Mouse (Mus musculus) cerebral cortex, adult 2 months (tissue): ENCODE results near the gene Med9.

Experiments used
- WGBS: fragments of 180-500 bp; shearing (Covaris S2); methylation state at CpG from one replicate; pipeline ENCODE4 v1.1.7; 2018; 5-methylcytosine and 5-hydroxymethylcytosine counted together

The Med9 gene

DNA sequence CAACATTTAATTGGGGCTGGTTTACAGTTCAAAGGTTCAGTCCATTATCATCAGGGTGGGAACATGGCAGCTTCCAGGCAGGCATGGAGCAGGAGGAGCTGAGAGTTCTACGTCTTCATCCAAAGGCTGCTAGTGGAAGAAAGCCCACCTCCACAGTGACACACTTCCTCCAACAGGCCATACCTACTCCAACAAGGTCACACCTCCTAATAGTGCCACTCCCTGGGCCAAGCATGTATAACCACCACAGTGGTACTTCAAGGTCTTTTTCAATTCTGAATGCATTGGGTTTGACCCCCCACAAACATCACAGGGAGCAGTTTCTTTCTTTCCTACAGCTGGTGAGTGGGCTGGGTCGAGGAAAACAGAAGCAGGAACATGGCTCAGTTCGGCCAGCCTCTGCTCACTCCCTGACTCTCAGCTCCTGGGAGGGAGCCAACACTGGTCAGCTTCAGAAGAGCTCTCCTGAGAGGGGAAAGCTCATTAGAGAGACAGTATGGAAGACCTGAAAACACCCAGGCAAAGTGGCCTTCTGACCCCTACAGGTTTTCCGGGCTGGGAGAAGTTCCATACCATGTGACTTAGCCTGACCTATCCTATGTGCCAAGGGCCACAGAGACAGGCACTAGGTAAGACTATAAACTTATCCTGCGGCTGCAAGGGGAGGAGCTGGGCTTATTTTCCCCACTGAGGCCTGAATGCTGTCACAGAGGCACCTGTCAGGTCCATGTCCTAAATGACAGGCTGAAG lies 53.4 kb downstream of the Med9 start:
- WGBS: 79% methylated on average over 5 of the region's 5 CpGs

DNA sequence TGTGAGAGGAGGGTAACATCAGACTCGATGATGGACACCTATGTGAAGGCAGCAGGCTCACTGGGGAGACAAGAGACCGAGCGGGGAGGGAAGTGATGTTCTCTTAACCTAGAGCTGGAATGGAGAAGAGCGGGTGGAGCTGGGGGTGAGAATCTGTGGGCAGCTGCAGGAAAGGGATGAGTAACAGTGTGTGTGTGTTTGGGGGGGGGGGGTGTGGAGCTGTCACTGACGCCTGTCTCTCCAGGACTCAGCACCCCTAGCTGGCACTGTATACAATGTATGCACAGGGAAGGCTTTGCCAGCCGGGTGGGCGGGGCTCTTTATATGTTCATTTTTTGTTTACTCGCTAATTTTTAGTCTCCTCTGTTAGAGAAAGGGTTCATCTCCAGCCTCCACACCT lies 55.8 kb downstream of the Med9 start:
- 60% methylated on average over 8 of the region's 8 CpGs for WGBS

DNA sequence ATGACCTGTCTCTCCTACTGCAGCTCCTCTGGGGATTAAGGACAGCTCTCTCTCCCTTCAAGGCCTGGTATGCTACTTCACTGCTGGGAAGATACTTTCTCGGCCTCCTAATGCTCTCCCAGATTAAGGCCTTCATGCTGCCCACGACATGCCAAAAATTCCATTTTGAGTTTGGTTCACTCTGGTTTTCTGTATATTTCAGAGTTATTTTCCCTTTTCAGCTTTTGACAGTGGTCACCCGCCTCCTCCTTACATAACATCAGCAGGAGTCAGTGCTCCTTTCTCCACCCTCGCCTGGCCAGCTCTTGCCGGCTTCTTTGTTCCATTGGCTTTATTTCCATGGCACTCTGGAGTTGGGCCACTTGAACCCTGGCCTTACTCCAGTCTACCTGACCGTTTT lies 56.7 kb downstream of the Med9 start:
- whole genome bisulfite sequencing: 52% methylated on average over 6 of the region's 6 CpGs

DNA sequence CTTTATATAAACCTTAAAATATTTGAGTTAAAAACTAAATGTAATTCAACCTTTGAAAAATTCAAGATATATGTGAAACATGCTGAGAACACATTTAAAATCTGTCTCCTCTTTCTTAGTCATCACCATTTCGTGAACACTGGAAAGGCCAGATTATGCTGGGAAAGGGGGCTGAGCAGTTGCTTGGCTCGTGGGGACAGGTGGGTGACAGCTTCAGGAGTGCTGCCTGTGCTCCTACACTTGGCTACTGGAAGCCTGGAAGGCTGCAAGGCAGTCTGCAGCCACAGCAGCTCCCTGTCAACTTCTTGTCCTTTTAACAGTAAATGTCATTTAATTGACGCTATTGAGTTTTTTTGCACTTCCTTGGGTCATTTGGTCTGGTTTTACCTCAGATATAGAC lies 57.9 kb downstream of the Med9 start:
- WGBS: 58% methylated on average over 3 of the region's 3 CpGs

DNA sequence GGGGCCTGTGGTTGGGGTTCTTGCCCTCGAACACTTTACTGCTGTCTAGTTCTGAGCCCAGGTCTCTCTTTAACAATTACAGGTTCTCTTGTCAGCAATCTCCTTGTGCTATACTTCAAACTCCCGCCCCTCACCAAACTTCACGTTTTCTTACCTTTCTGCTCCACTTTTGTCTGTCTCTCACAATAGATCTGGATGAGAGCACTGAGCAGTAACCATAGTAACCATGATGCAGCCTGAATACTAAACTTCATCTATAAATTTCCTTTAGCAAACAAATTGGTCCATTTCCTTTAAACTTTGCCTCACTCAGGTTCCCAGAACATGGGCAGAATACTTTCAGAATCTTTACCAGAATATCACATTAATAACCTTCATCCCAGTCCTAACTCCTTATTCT lies 61.4 kb downstream of the Med9 start:
- WGBS: 55% methylated on average over 3 of the region's 3 CpGs

DNA sequence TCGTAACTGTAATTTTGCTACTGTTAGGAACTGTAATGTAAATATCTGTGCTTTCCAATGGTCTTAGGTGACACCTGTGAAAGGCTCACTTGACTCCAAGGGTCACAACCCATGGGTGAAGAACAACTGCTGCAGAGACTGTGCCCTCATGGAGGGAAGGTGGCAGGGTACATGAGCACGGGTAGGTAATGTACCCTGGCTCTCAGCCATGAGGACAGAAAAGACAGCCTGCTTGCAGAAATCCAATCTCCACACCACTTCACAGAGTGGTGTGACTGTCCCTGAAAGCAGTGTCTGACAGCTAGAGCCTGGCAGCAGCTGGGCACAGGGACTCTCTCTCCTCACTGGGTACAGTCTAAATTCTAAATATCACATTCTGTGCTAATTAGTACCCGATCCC lies 63.5 kb downstream of the Med9 start:
- 65% methylated on average over 3 of the region's 3 CpGs for WGBS
